Mouse (Mus musculus) adrenal gland, postnatal 25 days (tissue): ENCODE results near the gene Dync1i1. TPM values are rescaled to one million over a fixed set of nuclear protein-coding genes. Genes with fewer than 3 reads are reported as not detected.

ENCODE experiments used
- DNase-seq: peaks from one replicate; pipeline ENCODE4 v3.0.0; 2021; ENCODE audit warnings: mixed read lengths
- total RNA-seq: library from RNA; stranded (reverse); gene quantifications from 2 replicates; pipeline ENCODE4 v1.2.3, GENCODE M21; 2021

The Dync1i1 gene
- total RNA-seq, 1 experiment from 2014 or later: 2.0 TPM

DNA sequence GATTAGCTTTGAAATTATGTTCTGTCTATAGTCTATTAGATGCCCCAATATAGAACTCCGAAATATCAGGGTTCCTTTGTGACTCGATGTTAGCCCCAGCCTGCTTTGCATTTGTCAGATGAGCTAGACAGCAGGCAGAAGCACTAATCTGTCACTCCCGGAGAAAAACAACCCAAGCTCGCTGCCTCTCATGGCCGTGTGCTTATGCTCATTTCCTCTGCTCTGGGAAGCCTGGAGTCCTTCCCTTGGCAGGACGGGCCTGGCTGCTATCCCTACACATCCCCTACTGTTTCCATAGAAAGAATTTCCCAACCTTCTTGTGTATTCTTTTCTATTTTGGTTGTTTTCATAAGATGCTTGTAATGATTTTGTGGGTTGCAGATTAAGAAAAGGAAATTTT, 130.1 kb downstream of the Dync1i1 start:
- DNase-seq: no peak

DNA sequence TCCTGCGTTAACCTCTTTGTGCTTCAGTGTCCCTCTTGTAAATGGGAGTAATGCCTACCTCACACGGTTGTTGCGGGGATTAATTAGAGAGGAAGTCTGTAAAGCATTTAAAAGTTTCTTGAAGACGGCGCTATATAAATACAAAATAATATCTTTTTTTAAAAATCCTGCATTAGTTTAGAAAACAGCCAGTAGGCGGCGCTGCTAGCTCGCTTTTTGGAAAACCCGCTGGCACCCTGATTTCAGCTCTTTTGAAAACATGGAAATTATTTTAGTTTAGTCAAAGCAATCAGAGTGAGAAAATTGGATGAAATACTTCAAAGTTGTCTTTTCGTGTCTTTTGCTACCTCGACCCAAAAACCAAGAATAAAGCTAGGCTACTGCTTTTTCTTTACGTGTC, 132.9 kb downstream of the Dync1i1 start:
- DNase-seq: peak; percentile 54

DNA sequence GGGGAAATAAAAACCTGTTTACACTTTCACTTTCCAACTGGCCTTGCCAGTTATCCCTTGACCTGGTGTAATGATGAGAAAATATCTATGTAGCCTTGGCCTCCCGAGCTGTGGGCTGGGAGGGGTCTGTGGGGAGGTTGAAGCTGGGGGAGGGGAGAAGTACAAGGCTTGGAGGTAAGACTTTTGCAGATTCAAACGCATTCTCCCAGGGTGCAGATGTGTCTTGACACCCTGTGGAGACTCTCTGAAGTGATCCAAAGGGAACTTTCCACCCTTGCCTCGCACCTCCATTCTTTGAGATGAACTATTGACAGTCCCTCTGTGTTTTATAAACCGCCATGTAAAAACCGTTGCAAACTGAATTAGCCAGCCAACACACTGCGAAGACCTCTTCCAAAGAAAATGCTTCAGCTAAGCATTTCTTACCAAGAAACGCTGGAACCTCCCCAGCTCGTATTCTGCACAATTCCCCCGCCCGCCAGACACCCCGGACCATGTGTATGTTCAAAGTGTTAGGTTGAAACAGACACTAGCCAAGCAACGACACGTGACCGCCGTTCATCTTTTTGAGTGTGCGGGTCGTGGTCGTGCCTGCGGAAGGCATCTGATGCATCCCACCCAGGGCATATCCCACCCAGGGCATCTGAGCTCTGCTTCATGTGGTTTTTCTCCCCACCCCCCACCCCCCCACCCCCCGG, 133.6 kb downstream of the Dync1i1 start:
- DNase-seq: no peak

DNA sequence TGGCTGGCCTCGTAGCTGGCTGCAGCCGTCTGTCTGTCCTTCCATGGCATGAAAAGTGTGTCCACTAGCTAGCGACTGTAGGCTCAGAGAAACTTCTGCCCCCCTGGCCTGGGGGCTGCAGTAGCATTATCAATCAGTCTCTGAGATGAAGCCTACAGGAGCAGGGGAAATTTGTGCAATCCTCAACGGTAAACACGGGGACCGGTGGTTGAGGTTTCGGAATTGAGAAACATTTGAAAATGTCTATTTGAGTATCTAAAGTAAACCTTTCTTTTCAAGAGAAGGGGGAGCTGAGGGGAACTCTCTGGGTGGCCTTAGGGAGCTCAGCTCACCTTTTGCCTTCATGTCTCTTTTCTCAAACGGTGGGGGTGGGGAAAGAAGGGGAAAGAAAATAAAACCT, 134.2 kb downstream of the Dync1i1 start:
- DNase-seq: no peak

DNA sequence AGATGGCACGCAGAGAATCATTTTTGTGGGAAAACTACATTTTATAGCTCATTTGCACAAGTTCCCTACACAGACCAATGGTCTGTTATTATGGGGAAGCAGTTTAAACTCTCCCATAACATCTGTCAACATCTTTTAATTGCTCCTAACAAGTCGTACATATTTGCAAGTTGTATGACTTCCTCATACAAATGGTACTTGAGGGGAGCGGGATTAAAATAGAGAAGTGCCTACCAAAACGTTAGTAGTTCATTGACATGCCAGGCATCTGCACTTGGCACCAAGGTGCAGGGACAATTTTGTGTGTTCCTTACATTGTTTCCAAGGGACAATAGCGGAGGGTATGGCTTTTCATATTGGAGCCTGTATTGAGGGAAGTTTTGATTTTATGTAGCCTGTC, 140.7 kb downstream of the Dync1i1 start:
- no peak for DNase-seq

DNA sequence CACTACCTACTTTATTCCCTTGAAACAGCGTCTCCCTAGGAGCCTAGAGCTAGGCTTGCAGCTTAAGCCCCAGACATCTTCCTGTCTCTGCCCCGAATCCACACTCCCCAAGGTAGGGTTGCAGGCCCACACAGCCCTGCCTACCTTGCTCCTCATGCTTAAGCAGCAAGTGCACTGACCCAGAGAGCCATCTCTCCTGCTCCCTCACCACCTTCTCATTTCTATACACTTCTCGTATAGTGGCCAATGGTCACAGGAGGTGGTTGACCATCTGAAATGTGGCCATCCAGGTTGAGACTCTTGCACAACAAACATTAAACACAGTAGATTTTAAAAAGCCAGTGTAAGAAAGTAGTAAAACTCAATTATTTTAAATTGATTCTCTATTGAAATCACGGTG, 141.8 kb downstream of the Dync1i1 start:
- no peak for DNase-seq

DNA sequence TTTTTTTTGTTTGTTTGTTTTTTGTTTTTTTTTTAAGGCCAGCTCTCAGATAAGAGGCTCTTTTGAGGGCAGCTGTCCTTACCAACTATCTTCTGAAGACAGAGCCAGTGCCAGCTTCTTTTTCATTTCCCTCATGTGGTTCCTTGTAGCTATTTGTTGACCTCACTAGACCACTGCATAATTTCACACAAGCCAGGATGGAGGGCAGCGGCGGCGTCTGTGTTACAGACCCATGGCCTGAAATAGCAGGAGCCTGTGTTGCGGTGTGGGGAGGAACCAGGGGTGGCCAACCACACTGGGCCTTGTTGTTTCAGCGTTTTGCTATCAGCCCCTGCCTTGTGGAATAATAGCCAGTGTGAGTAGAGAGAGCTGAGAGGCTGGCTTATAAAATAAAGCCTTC, 145.6 kb downstream of the Dync1i1 start:
- DNase-seq: no peak

DNA sequence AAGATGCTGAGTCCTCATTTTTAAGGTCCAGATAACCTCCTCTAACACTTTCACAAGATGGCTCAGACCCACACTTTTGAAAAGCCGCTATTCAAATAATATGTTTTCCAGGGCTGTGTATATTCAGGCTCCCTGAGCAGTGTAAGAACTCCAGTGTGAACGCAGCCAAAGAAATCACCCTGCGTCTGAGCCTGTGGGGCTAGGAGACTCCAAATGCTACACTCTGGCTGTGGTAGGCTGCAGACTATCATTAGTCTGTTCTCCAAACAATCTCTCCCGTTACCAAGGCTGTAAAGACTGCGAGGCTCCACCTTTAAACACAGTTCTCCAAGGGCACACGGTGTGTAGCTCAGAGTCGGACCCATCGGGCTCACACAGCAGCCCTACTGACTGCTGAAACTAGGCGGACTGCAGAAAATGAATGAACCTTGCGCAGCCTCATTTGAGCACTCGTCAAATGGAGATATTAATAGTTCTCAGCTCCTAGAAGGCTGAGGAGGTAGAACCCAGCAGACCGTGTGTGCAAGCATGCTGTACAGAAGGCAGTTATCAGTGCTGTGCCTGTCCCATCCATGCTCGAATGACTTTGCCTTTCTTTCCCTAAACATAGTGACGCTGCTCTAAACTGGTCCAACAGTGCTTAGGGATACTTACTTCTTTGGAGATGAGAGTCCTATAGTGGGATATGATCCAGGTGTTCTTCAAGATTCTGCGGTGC, 146.3 kb downstream of the Dync1i1 start:
- DNase-seq: no peak

DNA sequence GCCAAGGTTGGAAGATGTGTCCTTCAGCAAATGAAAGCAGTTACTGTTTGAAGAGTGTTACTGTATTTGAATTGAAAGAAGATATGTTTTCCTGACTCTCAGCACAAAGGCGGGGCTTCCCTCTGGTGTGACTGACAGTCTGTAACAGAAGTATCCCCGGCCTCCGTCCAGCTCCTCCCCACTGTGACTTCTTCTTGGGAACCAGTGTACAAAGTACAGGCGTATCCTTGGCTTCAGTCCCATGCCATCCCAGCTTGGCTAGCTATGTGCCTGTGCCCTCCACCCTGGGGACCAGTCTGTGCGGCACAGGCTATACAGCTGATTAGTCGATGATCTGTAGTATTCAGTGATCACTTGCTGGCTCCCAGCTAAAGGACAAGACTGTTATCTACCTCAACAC, 163.9 kb downstream of the Dync1i1 start:
- no peak for DNase-seq

DNA sequence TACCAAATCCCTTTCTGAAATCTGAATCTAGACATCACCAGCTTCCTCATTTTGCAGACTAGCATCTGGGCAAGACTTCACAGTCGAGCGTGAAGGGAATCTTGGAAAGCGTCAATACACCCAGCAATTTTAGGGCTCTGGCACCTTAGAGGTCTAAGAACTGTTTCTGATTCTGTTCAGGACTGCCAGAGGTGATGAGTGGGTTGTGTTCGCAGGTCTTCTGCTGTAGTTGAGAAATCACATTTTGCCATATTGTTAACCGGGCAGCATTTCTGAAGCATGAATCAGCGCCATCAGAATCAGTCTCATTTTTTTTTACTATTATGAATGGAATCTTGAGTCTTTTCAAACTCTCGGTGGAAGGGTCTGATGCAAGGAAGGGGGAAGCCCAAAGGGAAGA, 185.9 kb downstream of the Dync1i1 start:
- no peak for DNase-seq

DNA sequence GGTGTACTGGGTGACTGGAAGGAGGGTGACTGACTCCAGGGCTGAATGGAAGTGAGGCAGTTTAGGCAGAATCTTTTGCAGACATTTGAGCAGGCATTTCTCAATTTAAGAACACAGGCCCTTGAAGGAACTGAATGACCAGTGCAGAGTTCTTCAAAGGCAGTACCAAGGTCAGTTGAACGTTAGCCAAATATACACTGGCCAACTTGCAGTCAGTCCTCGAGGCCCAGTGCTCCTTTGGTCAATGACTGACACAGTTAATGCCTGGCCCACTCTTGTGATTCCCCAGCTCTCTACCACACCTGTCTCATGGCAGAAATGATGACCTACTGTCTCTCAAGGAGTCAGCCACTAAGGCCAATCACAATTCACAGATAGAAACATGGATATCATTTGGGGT, 189.6 kb downstream of the Dync1i1 start:
- DNase-seq: no peak

DNA sequence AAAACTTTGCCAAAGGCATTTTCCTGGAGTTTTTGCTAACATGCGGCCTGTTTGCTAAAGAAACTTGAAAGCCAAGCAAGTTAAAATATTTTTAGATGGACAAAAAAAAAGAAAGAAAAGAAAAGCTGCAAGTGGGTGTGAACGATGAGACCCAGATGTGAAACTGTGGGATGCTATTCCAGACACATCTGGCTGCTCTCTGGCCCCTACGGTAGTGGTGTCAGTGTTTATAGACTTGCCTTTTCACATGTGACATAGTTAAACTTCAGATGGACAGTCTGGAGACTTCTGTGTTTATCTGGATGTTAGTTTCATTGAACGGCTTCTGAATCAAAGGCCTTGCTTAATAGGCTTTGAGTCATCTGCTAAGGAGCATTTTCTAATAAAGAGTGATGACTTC, 195.2 kb downstream of the Dync1i1 start:
- DNase-seq: no peak

DNA sequence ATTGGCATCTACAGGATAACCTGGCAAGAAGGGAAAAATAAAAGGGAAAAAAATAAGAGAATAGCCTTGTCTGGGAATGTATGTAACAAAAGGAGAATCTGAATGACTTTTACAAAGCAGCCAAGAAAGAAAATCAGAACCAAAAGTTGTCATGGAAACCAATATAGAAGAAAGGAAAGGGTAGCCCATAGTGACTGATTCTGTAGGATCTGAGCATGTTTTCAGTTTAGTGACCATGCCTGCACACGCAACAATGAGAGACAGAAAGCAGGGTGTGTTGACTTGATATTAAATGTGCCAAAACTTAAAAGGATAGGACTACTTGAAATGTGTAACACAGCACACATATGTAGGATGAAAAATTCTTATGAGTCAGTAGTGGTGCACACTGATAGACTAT, 197.2 kb downstream of the Dync1i1 start:
- DNase-seq: no peak

DNA sequence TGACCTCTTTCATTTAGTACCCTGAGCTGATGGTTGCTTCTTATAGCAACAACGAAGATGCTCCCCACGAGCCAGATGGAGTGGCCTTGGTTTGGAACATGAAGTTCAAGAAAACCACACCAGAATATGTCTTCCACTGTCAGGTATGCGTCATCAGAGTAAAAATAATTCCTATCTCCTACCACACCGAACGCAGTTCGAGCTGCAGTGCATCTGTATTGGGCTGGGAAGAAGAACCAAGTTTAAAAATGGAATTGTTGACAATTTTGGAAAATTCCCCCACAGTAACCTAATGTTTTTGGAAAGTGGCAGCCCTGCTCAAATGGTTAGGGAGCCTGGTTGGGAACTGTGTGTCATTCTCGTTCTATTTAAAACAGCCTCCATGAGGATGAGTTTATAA, 197.7 kb downstream of the Dync1i1 start:
- no peak for DNase-seq

DNA sequence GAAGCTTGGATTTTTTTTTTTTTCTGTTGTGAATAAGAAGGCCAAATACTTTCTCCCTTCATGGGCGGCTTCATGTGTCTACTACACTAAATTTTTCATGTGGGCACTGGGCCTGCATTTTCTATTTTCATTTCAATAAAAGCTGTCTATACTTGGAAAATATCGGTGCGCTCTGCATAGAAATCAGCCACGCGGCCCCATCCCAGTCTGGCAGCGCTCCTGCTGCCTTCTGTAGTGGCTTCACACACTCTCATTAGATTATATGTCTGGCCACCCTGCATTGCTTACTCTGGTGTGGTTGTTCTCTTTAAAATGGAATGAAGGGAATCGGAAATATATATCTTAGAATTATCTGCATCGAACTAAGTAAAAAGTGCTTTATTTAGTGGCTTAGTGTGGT, 204.7 kb downstream of the Dync1i1 start:
- no peak for DNase-seq

DNA sequence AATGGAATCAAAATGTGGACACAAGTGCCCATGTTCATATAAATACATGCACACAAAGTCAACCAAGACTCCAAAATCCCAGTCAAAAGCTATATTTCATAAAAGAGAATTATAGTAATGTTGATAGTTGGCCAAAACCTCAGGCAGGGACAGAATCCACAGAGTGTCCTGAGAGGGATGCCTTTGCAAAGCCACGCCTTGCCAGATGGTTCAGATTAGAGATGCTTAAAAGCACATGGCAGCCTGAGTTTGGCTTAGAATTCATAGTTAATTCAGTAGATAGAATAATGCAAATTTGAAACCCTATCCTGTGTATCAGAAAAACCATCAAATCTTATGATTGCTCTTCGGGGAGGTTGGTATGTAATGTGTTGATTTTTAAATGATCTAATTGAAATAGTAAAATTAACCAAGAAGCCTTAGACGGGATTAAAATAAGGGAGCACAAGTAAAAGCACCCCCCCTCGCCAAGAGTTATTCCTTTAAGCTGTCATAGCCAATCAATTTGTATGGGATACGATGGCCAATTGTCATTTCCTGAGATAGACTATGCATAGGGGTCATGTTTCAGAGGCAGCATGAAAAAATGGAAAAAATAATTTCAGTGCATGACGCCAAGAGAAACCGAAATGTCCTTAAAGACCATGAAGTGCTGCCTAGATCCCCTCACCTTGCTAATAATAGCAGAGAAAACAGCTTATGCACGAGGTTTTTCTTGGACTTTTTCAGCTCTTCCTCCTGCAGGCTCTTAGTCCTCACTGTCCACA, 210.3 kb downstream of the Dync1i1 start:
- no peak for DNase-seq

DNA sequence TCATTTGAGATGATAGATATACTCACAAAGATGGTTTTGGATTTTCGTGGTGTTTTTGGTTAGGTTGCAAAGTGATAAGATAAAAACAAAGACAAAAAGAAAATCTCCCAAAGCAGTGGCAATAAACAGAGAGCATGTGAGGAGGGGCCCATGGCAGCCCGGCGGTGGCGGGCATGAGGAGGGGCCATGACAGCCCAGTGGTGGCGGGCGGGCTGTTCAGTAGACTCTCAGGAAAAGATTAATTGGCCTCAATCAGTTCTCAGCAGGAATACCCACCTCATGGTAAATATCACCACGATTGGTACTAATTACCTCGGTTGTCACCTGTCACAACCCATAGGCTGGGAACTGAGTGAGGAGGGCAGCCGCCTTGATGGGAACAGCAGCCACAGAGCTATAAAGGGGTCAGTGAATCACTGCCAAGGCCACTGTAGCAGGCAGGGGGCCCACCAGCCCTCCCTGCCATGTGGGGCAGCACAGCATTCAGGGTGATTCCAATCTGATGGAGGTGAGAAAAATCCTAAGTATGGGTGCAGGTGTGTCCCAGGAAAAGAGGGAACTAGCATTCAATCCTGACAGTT, 224.5 kb downstream of the Dync1i1 start:
- no peak for DNase-seq

DNA sequence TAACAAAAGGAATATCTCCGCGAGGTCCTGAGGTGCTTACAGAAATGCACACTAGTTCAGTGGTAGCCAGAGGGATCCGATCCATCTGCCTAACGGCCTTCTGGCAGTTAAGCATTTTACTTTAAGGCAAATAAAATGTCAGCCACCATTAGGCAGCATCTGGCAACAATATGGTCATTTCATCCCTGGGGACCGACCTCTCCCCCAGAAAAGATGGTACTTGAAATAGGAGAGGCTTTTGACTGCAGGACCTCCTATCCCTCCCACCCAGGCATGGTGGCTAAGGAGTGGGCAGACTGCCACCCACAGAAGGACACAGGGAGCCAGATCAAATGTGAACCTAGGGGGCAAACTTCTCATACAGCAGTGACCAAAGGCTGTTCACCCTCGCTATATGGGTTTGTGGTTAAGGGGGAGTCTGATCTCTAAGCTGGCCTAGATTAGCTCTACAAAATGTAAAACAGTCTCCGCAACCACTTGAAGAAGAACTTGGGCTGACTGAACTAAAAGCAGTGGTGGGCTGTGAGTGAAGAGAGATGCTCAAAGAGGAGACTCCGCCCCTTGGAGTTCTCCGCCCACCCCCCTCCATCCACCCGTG, 231.0 kb downstream of the Dync1i1 start:
- DNase-seq: no peak

DNA sequence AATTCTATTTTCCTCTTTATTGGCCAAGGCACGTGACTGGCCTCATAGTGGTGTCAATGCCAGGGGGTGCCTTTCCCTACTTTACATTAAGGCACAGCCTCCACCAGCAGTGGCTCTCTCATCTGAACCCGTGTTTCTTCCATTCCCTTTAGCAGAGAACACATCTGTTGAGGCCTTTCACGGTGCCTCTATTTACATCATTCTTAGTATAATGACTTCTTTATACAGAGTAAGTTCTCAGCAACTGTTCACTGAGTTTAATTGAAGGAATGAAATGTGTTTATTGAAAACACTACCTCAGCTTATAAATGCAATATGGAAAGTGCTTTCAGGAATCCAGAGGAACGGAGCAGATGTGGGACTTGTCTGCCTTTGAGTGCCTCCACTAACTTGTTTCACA, 235.3 kb downstream of the Dync1i1 start:
- DNase-seq: no peak

DNA sequence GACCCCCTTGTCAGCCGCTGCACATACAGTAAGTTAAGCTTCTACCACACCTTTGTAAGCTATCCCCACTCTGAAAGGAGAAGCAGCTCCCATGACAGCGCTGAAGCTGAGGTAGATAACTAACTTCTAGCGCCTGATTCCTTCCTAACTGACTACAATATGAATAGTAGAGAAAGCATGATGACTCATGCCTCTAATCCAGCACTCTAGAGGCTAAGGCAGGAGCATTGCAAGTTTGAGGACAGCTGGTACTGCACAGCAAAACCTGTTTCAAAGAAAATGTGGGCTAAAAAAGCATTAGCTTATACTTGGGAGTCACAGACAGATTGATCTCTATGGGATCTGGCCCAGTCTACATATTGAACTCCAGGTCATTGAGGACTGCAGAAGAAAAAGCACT, 236.5 kb downstream of the Dync1i1 start:
- DNase-seq: no peak

DNA sequence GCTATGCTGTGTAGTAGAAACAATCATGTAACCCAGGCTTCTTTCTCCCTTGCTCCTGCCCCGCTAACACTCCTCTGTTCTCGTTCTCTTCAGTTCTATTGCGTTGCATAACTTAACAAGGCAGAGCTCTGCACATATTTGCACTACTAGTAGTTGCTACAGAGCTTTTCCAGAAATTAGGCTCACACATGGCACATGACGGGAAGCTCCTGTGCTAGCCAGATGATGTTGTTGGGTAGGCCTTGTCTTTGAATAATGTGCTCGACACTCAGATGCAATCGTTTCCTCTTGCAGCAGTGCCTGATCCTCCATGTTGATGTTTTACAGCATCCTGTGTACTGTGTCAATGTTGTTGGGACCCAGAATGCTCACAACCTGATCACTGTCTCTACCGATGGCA, 240.9 kb downstream of the Dync1i1 start:
- DNase-seq: no peak

DNA sequence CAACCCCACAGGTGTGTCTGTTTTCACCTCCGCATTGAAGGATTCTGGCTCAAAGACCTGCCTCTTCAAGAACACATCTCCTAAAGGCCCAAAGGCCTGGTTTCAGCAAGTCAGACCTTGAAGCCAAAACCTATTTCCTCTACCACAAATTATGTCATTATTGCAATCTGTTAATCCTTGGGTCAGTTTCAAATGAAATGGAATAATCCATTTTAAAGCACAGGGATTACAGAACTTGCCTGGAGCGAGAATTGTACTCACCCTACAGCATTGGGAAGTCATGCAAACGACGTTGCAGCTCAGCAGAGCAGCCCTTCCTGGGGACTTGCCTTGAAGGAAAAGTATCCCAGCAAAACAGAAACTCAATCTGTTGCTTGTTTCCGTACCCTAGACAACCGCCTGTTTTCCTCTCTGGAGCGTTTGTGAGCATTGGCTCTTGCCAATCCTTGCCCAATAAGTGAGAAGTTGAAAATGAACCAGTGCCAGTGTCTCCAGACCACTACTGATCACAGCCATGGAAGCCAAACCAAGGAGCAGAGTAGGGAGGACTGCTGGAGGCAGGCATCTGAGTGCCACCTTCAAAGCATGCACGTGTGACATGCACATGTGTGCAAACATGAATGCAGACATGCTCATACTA, 241.5 kb downstream of the Dync1i1 start:
- DNase-seq: no peak
